Mouse (Mus musculus) megakaryocyte, embryonic 14.5 days (primary cell): ENCODE measurements around the gene Stx1b. TPM values are rescaled to one million over a fixed set of nuclear protein-coding genes. Genes with fewer than 3 reads are reported as not detected.

Experiments
- H3K27me3 ChIP-seq: replicated peaks from 2 replicates; pipeline ENCODE3; 2012; ENCODE audit warnings: inconsistent platforms
- H3K36me3 ChIP-seq: replicated peaks from 2 replicates; pipeline ENCODE3; 2012; ENCODE audit warnings: low read length, inconsistent platforms, mixed read lengths
- H3K4me1 ChIP-seq: 2 replicates; pipeline ENCODE4 v1.6.1; 2012; ENCODE audit warnings: inconsistent platforms
- H3K4me3 ChIP-seq: replicated peaks from 2 replicates; pipeline ENCODE3; 2012; ENCODE audit warnings: moderate library complexity, mild to moderate bottlenecking, inconsistent platforms
- H3K9me3 ChIP-seq: 2 replicates; pipeline ENCODE4 v1.6.1; 2012; ENCODE audit warnings: inconsistent platforms
- FLI1 ChIP-seq: IDR thresholded peaks from 2 replicates; pipeline ENCODE4 v1.6.1; 2012; ENCODE audit warnings: low read length, inconsistent platforms, mixed read lengths
- GATA1 ChIP-seq: IDR thresholded peaks from 3 replicates; pipeline ENCODE4 v1.6.1; 2012; ENCODE audit warnings: mixed read lengths, low read length, inconsistent platforms, borderline replicate concordance
- polyA plus RNA-seq: library from polyadenylated mRNA; stranded (reverse); fragments of >175 nt; gene quantifications from 2 replicates; pipeline ENCODE4 v1.2.3, GENCODE M21; 2012; ENCODE audit warnings: low replicate concordance; ENCODE audit not compliant: insufficient read depth

Gene Stx1b
- polyA plus RNA-seq, 1 experiment, result 0.02 TPM

GRCm38 (mm10) chr7:127768997-127769593, 55.3 kb downstream of the Stx1b start:
- peak overlapping the region; percentile 97 for H3K4me3 ChIP-seq
- H3K9me3 ChIP-seq, result no peaks in the 10 kb centered on the region
- peaks cover 60% of the 10 kb centered on the region for H3K4me1 ChIP-seq
- no peaks in the 10 kb centered on the region for H3K27me3 ChIP-seq
- TF ChIP-seq GATA1 (no peak), FLI1 (no peak)
- H3K36me3 ChIP-seq, result peaks cover 54% of the 10 kb centered on the region

- Histone ChIP-seq H3K4me3 (peak overlapping the region; percentile 97), H3K36me3 (peaks cover 54% of the 10 kb centered on the region), H3K4me1 (peaks cover 54% of the 10 kb centered on the region), H3K9me3 (no peaks in the 10 kb centered on the region), H3K27me3 (no peaks in the 10 kb centered on the region)
- no peak for TF ChIP-seq FLI1
- no peak for TF ChIP-seq GATA1
Observed at GRCm38 (mm10) chr7:127768346-127768996, 55.9 kb downstream of the Stx1b start.

GRCm38 (mm10) chr7:127767671-127768345, 56.5 kb downstream of the Stx1b start:
- Histone ChIP-seq H3K4me3 (peak overlapping the region; percentile 46), H3K36me3 (peaks cover 56% of the 10 kb centered on the region), H3K27me3 (no peaks in the 10 kb centered on the region), H3K4me1 (peaks cover 50% of the 10 kb centered on the region), H3K9me3 (no peaks in the 10 kb centered on the region)
- no peak for TF ChIP-seq FLI1
- no peak for TF ChIP-seq GATA1

- peaks cover 62% of the 10 kb centered on the region for H3K36me3 ChIP-seq
- H3K9me3 ChIP-seq, result no peaks in the 10 kb centered on the region
- H3K4me3 ChIP-seq, result peak overlapping the region; percentile 46
- no peaks in the 10 kb centered on the region for H3K27me3 ChIP-seq
- TF ChIP-seq GATA1 (no peak), FLI1 (no peak)
- H3K4me1 ChIP-seq, result peaks cover 45% of the 10 kb centered on the region
Observed at GRCm38 (mm10) chr7:127766851-127767609, 57.3 kb downstream of the Stx1b start.

GRCm38 (mm10) chr7:127765756-127766155, 58.6 kb downstream of the Stx1b start:
- no peaks in the 10 kb centered on the region for H3K9me3 ChIP-seq
- no peaks in the 10 kb centered on the region for H3K27me3 ChIP-seq
- TF ChIP-seq GATA1 (no peak), FLI1 (no peak)
- H3K36me3 ChIP-seq, result peaks cover 68% of the 10 kb centered on the region
- no peak overlapping the region for H3K4me3 ChIP-seq
- H3K4me1 ChIP-seq, result peaks cover 32% of the 10 kb centered on the region

GRCm38 (mm10) chr7:127763642-127764041, 60.7 kb downstream of the Stx1b start:
- no peaks in the 10 kb centered on the region for H3K27me3 ChIP-seq
- TF ChIP-seq FLI1 (no peak), GATA1 (no peak)
- no peak overlapping the region for H3K4me3 ChIP-seq
- peaks cover 28% of the 10 kb centered on the region for H3K4me1 ChIP-seq
- peaks cover 85% of the 10 kb centered on the region for H3K36me3 ChIP-seq
- no peaks in the 10 kb centered on the region for H3K9me3 ChIP-seq

GRCm38 (mm10) chr7:127761026-127761425, 63.3 kb downstream of the Stx1b start:
- peaks cover 86% of the 10 kb centered on the region for H3K36me3 ChIP-seq
- no peaks in the 10 kb centered on the region for H3K9me3 ChIP-seq
- TF ChIP-seq GATA1 (no peak), FLI1 (no peak)
- peaks cover 18% of the 10 kb centered on the region for H3K4me1 ChIP-seq
- H3K4me3 ChIP-seq, result no peak overlapping the region
- H3K27me3 ChIP-seq, result no peaks in the 10 kb centered on the region

- H3K27me3 ChIP-seq, result no peaks in the 10 kb centered on the region
- peaks cover 21% of the 10 kb centered on the region for H3K4me1 ChIP-seq
- peaks cover 86% of the 10 kb centered on the region for H3K36me3 ChIP-seq
- no peak overlapping the region for H3K4me3 ChIP-seq
- TF ChIP-seq GATA1 (no peak), FLI1 (no peak)
- no peaks in the 10 kb centered on the region for H3K9me3 ChIP-seq
Observed at GRCm38 (mm10) chr7:127760478-127760877, 63.9 kb downstream of the Stx1b start.

GRCm38 (mm10) chr7:127759716-127760115, 64.6 kb downstream of the Stx1b start:
- H3K4me3 ChIP-seq, result peak overlapping the region; percentile 16
- TF ChIP-seq GATA1, result no peak
- no peak for TF ChIP-seq FLI1
- no peaks in the 10 kb centered on the region for H3K9me3 ChIP-seq
- H3K27me3 ChIP-seq, result no peaks in the 10 kb centered on the region
- H3K36me3 ChIP-seq, result peaks cover 86% of the 10 kb centered on the region
- peaks cover 21% of the 10 kb centered on the region for H3K4me1 ChIP-seq

Other genes with a start within 250 kb of the Stx1b start
- gene Ccdc189, start 236.0 kb downstream of the Stx1b start, polyA plus RNA-seq, result 23.5 and 28.8 TPM in 2 replicates
- gene Rnf40, start 235.8 kb downstream of the Stx1b start, polyA plus RNA-seq, result 14.7 and 20.8 TPM in 2 replicates
- 2.9 TPM in 1 of 2 replicates, not detected in the other for gene Zfp629, start 208.8 kb downstream of the Stx1b start, polyA plus RNA-seq
- 52.6 and 165 TPM in 2 replicates for gene Bcl7c, start 115.6 kb downstream of the Stx1b start, polyA plus RNA-seq
- not detected in 2 replicates for gene Ctf1, start 111.8 kb downstream of the Stx1b start, polyA plus RNA-seq
- not detected in 2 replicates for gene Ctf2, start 92.4 kb downstream of the Stx1b start, polyA plus RNA-seq
- gene Fbxl19, start 80.0 kb downstream of the Stx1b start, polyA plus RNA-seq, result 54.6 and 102 TPM in 2 replicates
- 27.3 and 62.4 TPM in 2 replicates for gene Orai3, start 54.7 kb downstream of the Stx1b start, polyA plus RNA-seq
- gene Setd1a, start 47.9 kb downstream of the Stx1b start, polyA plus RNA-seq, result 32.9 and 47.6 TPM in 2 replicates
- not detected in 2 replicates for gene Gm49388, start 38.9 kb downstream of the Stx1b start, polyA plus RNA-seq
- 13.9 and 53.3 TPM in 2 replicates for gene Hsd3b7, start 23.9 kb downstream of the Stx1b start, polyA plus RNA-seq
- gene Stx4a, start 255 bp downstream of the Stx1b start, polyA plus RNA-seq, result 27.2 and 167 TPM in 2 replicates
- 1.0 and 6.3 TPM in 2 replicates for gene Zfp646, start 51.7 kb upstream of the Stx1b start, polyA plus RNA-seq
- 9.4 and 18.0 TPM in 2 replicates for gene Zfp668, start 52.3 kb upstream of the Stx1b start, polyA plus RNA-seq
- 0.44 TPM in 1 of 2 replicates, not detected in the other for gene Prss53, start 66.4 kb upstream of the Stx1b start, polyA plus RNA-seq
- not detected in 2 replicates for gene Gm21974, start 70.9 kb upstream of the Stx1b start, polyA plus RNA-seq
- gene Vkorc1, start 71.1 kb upstream of the Stx1b start, polyA plus RNA-seq, result 26.7 and 40.9 TPM in 2 replicates
- 36.9 and 149 TPM in 2 replicates for gene Bckdk, start 79.5 kb upstream of the Stx1b start, polyA plus RNA-seq
- gene Kat8, start 88.0 kb upstream of the Stx1b start, polyA plus RNA-seq, result 2.6 and 4.8 TPM in 2 replicates
- not detected in 2 replicates for gene Prss8, start 105.6 kb upstream of the Stx1b start, polyA plus RNA-seq
- gene Prss36, start 122.2 kb upstream of the Stx1b start, polyA plus RNA-seq, result 2.7 and 10.0 TPM in 2 replicates
- 25.6 and 318 TPM in 2 replicates for gene Fus, start 142.9 kb upstream of the Stx1b start, polyA plus RNA-seq
- gene Pycard, start 169.3 kb upstream of the Stx1b start, polyA plus RNA-seq, result 1.1 and 17.0 TPM in 2 replicates
- 0.50 TPM in 1 of 2 replicates, not detected in the other for gene Trim72, start 179.4 kb upstream of the Stx1b start, polyA plus RNA-seq
- 0.69 and 6.0 TPM in 2 replicates for gene Itgam, start 238.1 kb upstream of the Stx1b start, polyA plus RNA-seq
- gene Gm49368, start 238.1 kb upstream of the Stx1b start, polyA plus RNA-seq, result not detected in 2 replicates